Mouse (Mus musculus) neural tube, embryonic 11.5 days (tissue): ENCODE measurements around the gene Cald1. TPM values are rescaled to one million over a fixed set of nuclear protein-coding genes. Genes with fewer than 3 reads are reported as not detected.

ENCODE experiments used
- ATAC-seq: fragments of 200-750 bp; cut with Nextera tagmentation; 2 replicates; pipeline ENCODE4 v1.8.0; 2017; ENCODE audit warnings: moderate number of reproducible peaks, mild to moderate bottlenecking, moderate TSS enrichment, moderate library complexity; ENCODE audit not compliant: insufficient read depth, low FRiP score, low TSS enrichment
- DNase-seq: peaks from one replicate; pipeline ENCODE4 v3.0.0-alpha.2; 2015; ENCODE audit warnings: low spot score
- H3K27ac ChIP-seq: fragments of 300-500 bp; sonication (generic); 2 replicates; pipeline ENCODE4 v1.5.1; 2014; ENCODE audit warnings: low read depth, mild to moderate bottlenecking, low read length
- H3K27me3 ChIP-seq: fragments of 300-500 bp; sonication (generic); 2 replicates; pipeline ENCODE4 v1.6.1; 2014; ENCODE audit warnings: mild to moderate bottlenecking, low read length, mixed read lengths; ENCODE audit not compliant: control insufficient read depth, insufficient read depth
- H3K36me3 ChIP-seq: fragments of 300-500 bp; sonication (generic); 2 replicates; pipeline ENCODE4 v1.6.1; 2014; ENCODE audit warnings: mild to moderate bottlenecking, low read length, moderate library complexity, mixed read lengths; ENCODE audit not compliant: control insufficient read depth, insufficient read depth
- H3K4me1 ChIP-seq: fragments of 300-500 bp; sonication (generic); 2 replicates; pipeline ENCODE4 v1.6.1; 2014; ENCODE audit warnings: low read length, mixed read lengths; ENCODE audit not compliant: control insufficient read depth, insufficient read depth
- H3K4me2 ChIP-seq: fragments of 300-500 bp; sonication (generic); 2 replicates; pipeline ENCODE4 v1.6.1; 2014; ENCODE audit warnings: low read depth, mild to moderate bottlenecking, moderate library complexity
- H3K4me3 ChIP-seq: fragments of 300-500 bp; sonication (generic); 2 replicates; pipeline ENCODE4 v1.5.1; 2014; ENCODE audit warnings: low read depth, low read length
- H3K9ac ChIP-seq: fragments of 300-500 bp; sonication (generic); 2 replicates; pipeline ENCODE4 v1.6.1; 2014; ENCODE audit warnings: mild to moderate bottlenecking, low read length
- H3K9me3 ChIP-seq: fragments of 300-500 bp; sonication (generic); 2 replicates; pipeline ENCODE4 v1.6.1; 2016; ENCODE audit warnings: low read length; ENCODE audit not compliant: control insufficient read depth
- WGBS: fragments of 180-500 bp; shearing (Covaris S2); extraction: QIAGEN DNeasy Blood & Tissue Kit; methylation state at CpG from one replicate; pipeline ENCODE4 v1.1.7; 2014; 5-methylcytosine and 5-hydroxymethylcytosine counted together
- polyA plus RNA-seq: library from polyadenylated mRNA; unstranded; fragments of >200 nt; fragmentation: Nextera tagmentation; extraction: Ambion mirVana; gene quantifications from 2 replicates; pipeline ENCODE4 v1.2.1, GENCODE M21; 2014

Gene Cald1
- polyA plus RNA-seq, 1 experiment from 2014 or later: 99.3 TPM

DNA sequence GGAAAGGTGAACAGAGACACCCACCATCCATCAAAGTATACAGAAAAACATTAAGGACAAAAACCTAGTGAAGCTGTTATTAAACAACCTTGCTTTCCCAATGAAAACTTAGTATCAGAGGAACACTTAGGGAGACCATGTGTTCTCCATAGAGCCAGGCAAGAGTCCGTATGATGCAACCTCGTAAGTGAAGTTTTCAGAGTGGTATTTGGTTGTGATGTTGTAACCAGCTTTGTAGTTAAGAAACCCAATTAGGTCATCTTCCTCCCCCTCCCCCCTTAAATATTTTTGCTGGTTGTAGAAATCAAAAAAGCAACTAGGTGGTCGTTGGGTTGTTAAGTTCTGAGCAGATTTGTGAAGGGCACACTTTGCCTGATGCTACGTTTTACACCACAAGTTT lies 116.3 kb downstream of the Cald1 start:
- no peak for DNase-seq
- Histone ChIP-seq H3K4me3 (no peak overlapping the region), H3K9ac (no peak overlapping the region), H3K4me1 (0 out of 2 replicates have a peak, but pooled peaks cover 6% of the 10 kb centered on the region), H3K4me2 (no peak overlapping the region), H3K27me3 (no peaks in the 10 kb centered on the region), H3K36me3 (no peaks in the 10 kb centered on the region), H3K9me3 (no peaks in the 10 kb centered on the region), H3K27ac (no peak overlapping the region)
- ATAC-seq: no peak
- 94% methylated on average over 4 of the region's 4 CpGs for WGBS

DNA sequence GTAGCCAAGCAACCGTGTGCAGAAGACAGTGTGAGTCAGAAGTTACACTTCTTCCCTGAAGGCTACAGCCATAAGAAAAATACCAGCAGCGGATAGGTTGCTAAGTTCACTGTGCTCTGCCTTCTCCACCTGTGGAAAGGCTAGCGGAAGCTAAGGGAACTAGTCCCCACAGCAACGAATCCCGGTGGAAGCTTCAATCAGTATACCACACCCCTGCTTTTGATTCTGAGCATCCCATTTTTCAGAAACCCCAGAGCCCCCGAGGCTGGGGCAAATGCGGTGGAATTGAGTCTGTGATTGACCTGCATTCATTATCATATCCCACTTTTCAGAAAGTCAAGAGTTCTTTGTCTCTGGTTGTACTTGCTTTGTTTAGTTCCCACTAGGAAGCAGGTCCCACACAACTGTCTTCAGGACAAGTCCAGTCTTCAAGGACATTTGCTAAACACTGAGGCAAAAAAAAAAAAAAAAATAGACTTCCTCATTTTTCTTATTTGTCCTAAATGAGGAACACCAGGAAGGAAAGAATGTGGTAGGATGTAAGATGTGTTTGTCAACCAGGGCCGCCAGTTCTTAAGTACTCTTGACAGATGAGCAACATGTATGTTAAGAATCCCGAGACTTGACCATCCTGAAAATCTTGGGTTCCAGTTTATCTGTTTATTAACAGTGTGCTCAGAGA lies 118.0 kb downstream of the Cald1 start:
- DNase-seq: no peak
- Histone ChIP-seq H3K4me3 (no peak overlapping the region), H3K4me2 (no peak overlapping the region), H3K27me3 (no peaks in the 10 kb centered on the region), H3K9ac (no peak overlapping the region), H3K9me3 (no peaks in the 10 kb centered on the region), H3K4me1 (0 out of 2 replicates have a peak, but pooled peaks cover under 1% of the 10 kb centered on the region), H3K36me3 (no peaks in the 10 kb centered on the region), H3K27ac (no peak overlapping the region)
- WGBS: 92% methylated on average over 9 of the region's 9 CpGs
- no peak for ATAC-seq

DNA sequence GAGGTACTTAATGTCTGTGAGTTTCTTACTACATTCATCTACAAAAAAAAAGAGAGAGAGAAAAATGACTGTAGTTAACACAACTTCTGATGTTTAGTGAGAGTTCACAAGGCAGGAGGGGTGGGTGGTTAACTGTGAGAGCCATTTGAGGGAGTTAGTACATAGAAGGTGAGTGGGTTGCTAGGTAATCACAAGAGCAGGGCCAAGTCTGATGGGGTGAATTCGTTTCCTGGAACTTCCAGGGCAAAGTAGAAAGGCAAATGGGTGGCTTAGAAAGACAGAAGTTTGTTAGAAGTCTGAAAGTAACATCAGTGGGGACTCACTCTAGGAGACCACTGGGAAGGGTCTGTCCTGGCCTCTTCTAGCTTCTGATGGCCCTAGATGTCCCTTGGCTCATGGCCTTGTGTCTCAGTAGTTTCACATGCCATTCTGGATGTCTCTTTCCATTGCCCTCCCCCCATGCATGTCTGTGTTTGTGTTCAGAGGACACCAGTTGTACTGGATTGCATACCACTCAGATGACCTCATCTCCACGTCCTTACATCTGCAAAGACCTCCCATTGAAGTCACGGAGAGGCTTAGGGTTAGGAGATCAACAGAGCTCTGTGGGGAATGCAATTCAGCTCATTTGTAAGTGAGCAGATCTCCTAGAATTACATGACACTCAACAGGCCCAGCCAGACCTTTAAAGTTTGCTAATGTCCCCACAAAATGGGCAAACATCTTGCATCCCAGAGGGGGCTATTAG lies 118.8 kb downstream of the Cald1 start:
- no peak for ATAC-seq
- H3K27ac ChIP-seq: no peak overlapping the region
- no peak overlapping the region for H3K9ac ChIP-seq
- no peaks in the 10 kb centered on the region for H3K9me3 ChIP-seq
- DNase-seq: no peak
- no peaks in the 10 kb centered on the region for H3K36me3 ChIP-seq
- H3K4me2 ChIP-seq: no peak overlapping the region
- no peak overlapping the region for H3K4me3 ChIP-seq
- H3K4me1 ChIP-seq: no peaks in the 10 kb centered on the region
- no peaks in the 10 kb centered on the region for H3K27me3 ChIP-seq
- 21% methylated on average over 3 of the region's 3 CpGs for WGBS

DNA sequence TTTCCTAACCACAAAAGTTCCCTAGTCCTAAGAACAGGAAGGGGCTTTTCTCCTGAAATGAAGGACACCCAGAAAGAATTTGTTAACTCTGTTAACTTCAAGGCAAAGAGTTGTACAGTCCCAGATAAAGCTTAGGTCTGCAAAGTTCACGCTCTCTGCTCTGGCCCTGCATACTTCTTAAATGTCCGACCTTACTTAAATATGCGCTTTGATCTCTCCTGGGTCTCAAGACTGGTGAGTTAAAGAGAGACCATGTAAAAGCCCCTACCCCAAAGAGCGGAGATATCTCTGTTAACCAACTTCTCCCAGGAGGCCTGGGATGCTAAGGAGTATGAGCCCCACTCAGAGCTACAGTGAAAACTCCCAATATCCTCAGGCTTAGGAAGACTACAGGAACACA lies 119.4 kb downstream of the Cald1 start:
- ATAC-seq: no peak

DNA sequence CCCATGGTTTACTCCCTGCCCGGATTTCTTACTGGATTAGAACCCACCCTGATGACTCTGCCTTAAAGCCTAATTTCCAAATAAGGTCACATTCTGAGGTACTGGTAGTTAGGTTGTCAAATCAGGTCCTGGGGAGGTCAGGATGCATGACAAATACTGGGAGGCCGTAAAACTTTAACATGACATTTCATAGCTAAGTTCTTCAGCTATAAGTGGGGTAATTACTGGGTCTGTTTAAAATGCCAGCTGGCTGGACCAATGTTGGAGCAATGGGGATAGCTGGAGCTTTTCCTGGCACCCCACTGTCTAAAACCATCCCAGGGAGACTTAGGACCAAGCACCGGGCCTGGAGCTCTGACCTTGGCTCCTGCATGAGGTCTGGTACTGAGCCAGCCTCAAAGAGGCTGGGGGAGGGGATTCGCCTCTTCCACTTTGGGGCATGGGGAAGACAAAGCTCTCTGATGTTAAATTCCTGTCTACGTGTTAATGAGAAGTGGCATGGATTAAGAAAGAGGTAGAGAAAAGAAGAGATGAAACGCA lies 120.9 kb downstream of the Cald1 start:
- no peak overlapping the region for H3K4me3 ChIP-seq

More for the DNA sequence above, 119.4 kb downstream of the Cald1 start:
- no peaks in the 10 kb centered on the region for H3K4me1 ChIP-seq
- H3K4me3 ChIP-seq: no peak overlapping the region
- no peaks in the 10 kb centered on the region for H3K9me3 ChIP-seq
- no peak overlapping the region for H3K4me2 ChIP-seq
- H3K27ac ChIP-seq: no peak overlapping the region
- no peak for DNase-seq
- 80% methylated on average over 4 of the region's 4 CpGs for WGBS
- no peaks in the 10 kb centered on the region for H3K27me3 ChIP-seq
- no peak overlapping the region for H3K9ac ChIP-seq
- H3K36me3 ChIP-seq: no peaks in the 10 kb centered on the region

DNA sequence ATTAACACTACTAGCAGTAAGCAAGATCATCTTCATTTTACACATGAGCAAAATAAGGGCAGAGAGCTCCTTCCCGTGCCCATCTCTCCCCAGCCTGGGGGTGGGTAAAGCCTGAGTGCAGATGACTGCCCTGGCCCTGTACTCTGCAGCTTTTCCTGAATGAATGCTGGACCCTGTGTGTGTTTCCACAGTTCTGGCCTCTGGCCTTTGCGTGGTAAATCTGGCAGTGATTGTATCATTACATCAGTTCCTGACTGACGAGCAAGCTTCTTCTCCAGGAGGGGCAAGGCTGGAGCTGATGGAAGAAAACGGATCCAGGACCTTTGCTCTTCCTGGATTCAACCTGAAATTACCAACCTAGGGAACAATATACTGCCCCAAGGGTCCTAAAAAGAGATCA lies 122.1 kb downstream of the Cald1 start:
- H3K27me3 ChIP-seq: no peaks in the 10 kb centered on the region
- H3K36me3 ChIP-seq: no peaks in the 10 kb centered on the region
- no peaks in the 10 kb centered on the region for H3K9me3 ChIP-seq
- WGBS: 76% methylated on average over 4 of the region's 4 CpGs
- H3K4me3 ChIP-seq: no peak overlapping the region
- H3K4me2 ChIP-seq: no peak overlapping the region
- no peak for DNase-seq
- H3K27ac ChIP-seq: no peak overlapping the region
- ATAC-seq: no peak
- no peak overlapping the region for H3K9ac ChIP-seq
- H3K4me1 ChIP-seq: no peaks in the 10 kb centered on the region

More for the DNA sequence above, 120.9 kb downstream of the Cald1 start:
- ATAC-seq (no peak), DNase-seq (no peak)
- Histone ChIP-seq H3K36me3 (no peaks in the 10 kb centered on the region), H3K9me3 (no peaks in the 10 kb centered on the region), H3K27ac (no peak overlapping the region), H3K27me3 (no peaks in the 10 kb centered on the region), H3K4me1 (no peaks in the 10 kb centered on the region), H3K9ac (no peak overlapping the region), H3K4me2 (no peak overlapping the region)
- 70% methylated on average over 6 of the region's 6 CpGs for WGBS

DNA sequence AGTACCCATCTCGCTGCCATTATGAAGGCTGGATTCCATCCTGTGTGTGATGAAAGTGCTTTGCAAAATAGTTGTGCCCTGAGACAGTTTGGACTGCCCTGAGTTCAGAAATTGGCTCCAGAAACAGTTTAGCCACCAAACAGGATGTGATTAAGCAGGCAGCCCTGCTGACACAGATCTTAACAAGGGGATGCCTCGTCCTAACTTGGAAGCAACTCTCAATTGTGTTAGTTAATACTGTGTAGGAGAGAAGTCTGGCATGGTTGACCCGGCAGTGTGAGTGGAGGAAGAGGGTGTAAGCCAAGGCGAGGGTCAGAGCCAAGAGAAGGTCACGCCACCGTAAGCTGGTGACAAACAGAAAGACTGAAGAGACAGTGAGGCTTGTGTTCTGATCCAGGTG lies 123.4 kb downstream of the Cald1 start:
- H3K27me3 ChIP-seq: no peaks in the 10 kb centered on the region
- 84% methylated on average over 6 of the region's 6 CpGs for WGBS
- H3K4me3 ChIP-seq: no peak overlapping the region
- H3K36me3 ChIP-seq: no peaks in the 10 kb centered on the region
- no peaks in the 10 kb centered on the region for H3K9me3 ChIP-seq
- no peak overlapping the region for H3K27ac ChIP-seq
- DNase-seq: no peak
- no peak overlapping the region for H3K9ac ChIP-seq
- no peak for ATAC-seq
- H3K4me2 ChIP-seq: no peak overlapping the region
- no peaks in the 10 kb centered on the region for H3K4me1 ChIP-seq

DNA sequence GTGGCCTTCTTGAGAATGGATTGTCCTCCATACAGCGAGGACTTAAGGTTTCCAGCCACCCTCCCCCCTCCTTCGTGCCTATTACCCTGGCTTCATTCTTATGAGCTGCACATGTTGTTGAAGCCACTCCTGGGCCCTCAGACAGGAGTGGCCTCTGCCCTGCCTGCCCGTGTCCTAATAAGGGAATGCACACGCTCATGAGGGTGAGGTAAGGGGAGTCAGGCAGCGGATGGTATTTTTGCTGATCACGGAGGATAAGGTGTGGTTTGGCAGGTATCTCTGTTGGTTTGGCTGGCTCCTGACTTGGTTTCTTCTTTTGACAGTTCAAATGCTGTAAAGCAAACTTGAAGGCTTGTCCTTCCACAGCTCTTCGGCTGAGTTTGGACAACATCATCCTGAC lies 124.4 kb downstream of the Cald1 start:
- ATAC-seq: no peak
- no peak overlapping the region for H3K27ac ChIP-seq
- H3K4me1 ChIP-seq: no peaks in the 10 kb centered on the region
- DNase-seq: no peak
- no peaks in the 10 kb centered on the region for H3K9me3 ChIP-seq
- no peaks in the 10 kb centered on the region for H3K36me3 ChIP-seq
- H3K27me3 ChIP-seq: no peaks in the 10 kb centered on the region
- H3K9ac ChIP-seq: no peak overlapping the region
- no peak overlapping the region for H3K4me2 ChIP-seq
- no peak overlapping the region for H3K4me3 ChIP-seq
- 87% methylated on average over 7 of the region's 7 CpGs for WGBS
